11 mouse cellular contexts compared by ENCODE assay signal in genomic region chr15:95216640-95217365, GRCm38 (mm10).
DNase-seq lines count a peak whose midpoint lies in the region; ATAC-seq and TF ChIP-seq lines count a peak whose summit lies in the region.
"Had no signal": no experiment of that assay in that cellular context is flagged by ENCODE, and none has a peak within 500 bp of the region (broad histone marks: within the 10 kb centered on the region; RNA-seq: fewer than 3 reads in every experiment).

No protein-coding gene starts in this region.

- WGBS in forebrain, postnatal 0 days, result 25% methylated on average over 12 of the region's 12 CpGs
- 47% methylated on average over 12 of the region's 12 CpGs for WGBS in midbrain, embryonic 15.5 days
- 53% methylated on average over 12 of the region's 12 CpGs for WGBS in kidney, embryonic 15.5 days

- peak; percentile 61 for ATAC-seq in forebrain, postnatal 0 days
- ATAC-seq in midbrain, embryonic 15.5 days (replicated peaks), result peak; percentile 48
- no peak for ATAC-seq in kidney, embryonic 15.5 days (replicated peaks; ENCODE audit: low FRiP score)

- no peak for TF ChIP-seq CTCF in forebrain, postnatal 0 days (IDR thresholded peaks at IDR 0.05; ENCODE audit: low read depth)

- no peak overlapping the region for H3K4me3 ChIP-seq in forebrain, postnatal 0 days (ENCODE audit: low read depth, low read length)
- H3K4me3 ChIP-seq in midbrain, embryonic 15.5 days, result no peak overlapping the region
- no peak overlapping the region for H3K4me3 ChIP-seq in kidney, embryonic 15.5 days (replicated peaks)
- H3K4me3 ChIP-seq: limb, embryonic 13.5 days had no signal

- peak; percentile 45 for DNase-seq in layer of hippocampus, adult 11-12 months (ENCODE audit: low spot score)
- DNase-seq in layer of hippocampus, postnatal 25 days (ENCODE audit: extremely low spot score in 1 of 2, low spot score in 1 of 2), result no peak
- DNase-seq in cerebellum, adult 8-10 months, result peak; percentile 41
- peak; percentile 60 for DNase-seq in forebrain, postnatal 0 days
- DNase-seq in frontal cortex, postnatal 14 days (ENCODE audit: low spot score in 2 of 2), result no peak
- no peak for DNase-seq in kidney, adult 8-10 months
- DNase-seq: adrenal gland, adult 2 months; right cerebral cortex, adult 18-20 months had no signal

- H3K9ac ChIP-seq in forebrain, postnatal 0 days, result no peak overlapping the region
- no peak overlapping the region for H3K9ac ChIP-seq in midbrain, embryonic 15.5 days
- no peak overlapping the region for H3K9ac ChIP-seq in kidney, embryonic 15.5 days
- H3K9ac ChIP-seq: limb, embryonic 13.5 days had no signal

- H3K4me2 ChIP-seq in forebrain, postnatal 0 days (ENCODE audit: low read depth), result no peak overlapping the region
- no peak overlapping the region for H3K4me2 ChIP-seq in midbrain, embryonic 15.5 days
- no peak overlapping the region for H3K4me2 ChIP-seq in kidney, embryonic 15.5 days
- H3K4me2 ChIP-seq: limb, embryonic 13.5 days had no signal

- H3K27ac ChIP-seq in forebrain, postnatal 0 days (ENCODE audit: low read depth, low read length), result 0 out of 2 replicates have a peak overlapping the region, but pooled peaks have one; percentile 21
- peak overlapping the region; percentile 2; the same call in 1 of the 2 replicates for H3K27ac ChIP-seq in midbrain, embryonic 15.5 days
- H3K27ac ChIP-seq in kidney, embryonic 15.5 days, result no peak overlapping the region
- H3K27ac ChIP-seq: limb, embryonic 13.5 days had no signal

- H3K27me3 ChIP-seq in forebrain, postnatal 0 days (ENCODE audit: insufficient read depth, low read length), result no peaks in the 10 kb centered on the region
- H3K27me3 ChIP-seq in midbrain, embryonic 15.5 days (replicated peaks), result no peaks in the 10 kb centered on the region
- no peaks in the 10 kb centered on the region for H3K27me3 ChIP-seq in kidney, embryonic 15.5 days
- H3K27me3 ChIP-seq: limb, embryonic 13.5 days had no signal

- H3K36me3 ChIP-seq in forebrain, postnatal 0 days (ENCODE audit: insufficient read depth), result peaks cover 6% of the 10 kb centered on the region; the same call in 1 of the 2 replicates
- 0 out of 2 replicates have a peak, but pooled peaks cover 2% of the 10 kb centered on the region for H3K36me3 ChIP-seq in midbrain, embryonic 15.5 days (replicated peaks)
- H3K36me3 ChIP-seq in kidney, embryonic 15.5 days, result no peaks in the 10 kb centered on the region
- H3K36me3 ChIP-seq: limb, embryonic 13.5 days had no signal

- peaks cover 9% of the 10 kb centered on the region; the same call in 1 of the 2 replicates for H3K4me1 ChIP-seq in forebrain, postnatal 0 days (ENCODE audit: insufficient read depth)
- H3K4me1 ChIP-seq in midbrain, embryonic 15.5 days, result peaks cover 7% of the 10 kb centered on the region; the same call in 1 of the 2 replicates
- no peaks in the 10 kb centered on the region for H3K4me1 ChIP-seq in kidney, embryonic 15.5 days

- no peaks in the 10 kb centered on the region for H3K9me3 ChIP-seq in forebrain, postnatal 0 days (ENCODE audit: low read length)
- no peaks in the 10 kb centered on the region for H3K9me3 ChIP-seq in midbrain, embryonic 15.5 days
- no peaks in the 10 kb centered on the region for H3K9me3 ChIP-seq in kidney, embryonic 15.5 days (replicated peaks)
- H3K9me3 ChIP-seq: limb, embryonic 13.5 days had no signal

Comparison
In these comparisons a context has a peak if more than half of its experiments do, and no peak if none do; other contexts are left out.
1. DNase-seq: peak in layer of hippocampus, adult 11-12 months (single experiment), cerebellum, adult 8-10 months (single experiment) and forebrain, postnatal 0 days (single experiment); none in layer of hippocampus, postnatal 25 days (0 of 2), frontal cortex, postnatal 14 days (0 of 2) and kidney, adult 8-10 months (0 of 2).